Mouse (Mus musculus) hindbrain, embryonic 15.5 days (tissue): ENCODE results near the gene Parva. TPM values are rescaled to one million over a fixed set of nuclear protein-coding genes. Genes with fewer than 3 reads are reported as not detected.
A peak's percentile ranks its signal among the peaks of the same experiment; 100 is the strongest.

ENCODE experiments used
- ATAC-seq: fragments of 200-750 bp; cut with Nextera tagmentation; 2 replicates; pipeline ENCODE4 v1.8.0; 2017; ENCODE audit warnings: low read depth, moderate number of reproducible peaks, moderate TSS enrichment; ENCODE audit not compliant: low FRiP score
- H3K27ac ChIP-seq: fragments of 300-500 bp; sonication (generic); replicated peaks from 2 replicates; pipeline ENCODE4 v1.5.1; 2015; ENCODE audit warnings: mild to moderate bottlenecking, inconsistent platforms
- H3K27me3 ChIP-seq: fragments of 300-500 bp; sonication (generic); 2 replicates; pipeline ENCODE4 v1.6.1; 2015; ENCODE audit warnings: control low read depth, inconsistent platforms
- H3K36me3 ChIP-seq: fragments of 300-500 bp; sonication (generic); 2 replicates; pipeline ENCODE4 v1.6.1; 2015; ENCODE audit warnings: control low read depth, inconsistent platforms
- H3K4me1 ChIP-seq: fragments of 300-500 bp; sonication (generic); replicated peaks from 2 replicates; pipeline ENCODE4 v1.6.1; 2015; ENCODE audit warnings: control low read depth, inconsistent platforms
- H3K4me2 ChIP-seq: fragments of 300-500 bp; sonication (generic); 2 replicates; pipeline ENCODE4 v1.6.1; 2015; ENCODE audit warnings: moderate library complexity, mild to moderate bottlenecking, inconsistent platforms
- H3K4me3 ChIP-seq: fragments of 300-500 bp; sonication (generic); 2 replicates; pipeline ENCODE4 v1.5.1; 2015; ENCODE audit warnings: mild to moderate bottlenecking, inconsistent platforms
- H3K9ac ChIP-seq: fragments of 300-500 bp; sonication (generic); 2 replicates; pipeline ENCODE4 v1.6.1; 2015; ENCODE audit warnings: inconsistent platforms
- H3K9me3 ChIP-seq: fragments of 300-500 bp; sonication (generic); 2 replicates; pipeline ENCODE4 v1.6.1; 2016; ENCODE audit warnings: control low read depth, inconsistent platforms
- WGBS: fragments of 180-500 bp; shearing (Covaris S2); methylation state at CpG from one replicate; pipeline ENCODE4 v1.1.7; 2015; 5-methylcytosine and 5-hydroxymethylcytosine counted together
- polyA plus RNA-seq: library from polyadenylated mRNA; unstranded; fragments of >200 nt; fragmentation: Nextera tagmentation; extraction: Ambion mirVana; gene quantifications from 2 replicates; pipeline ENCODE4 v1.2.1, GENCODE M21; 2015

The Parva gene
- polyA plus RNA-seq, 1 experiment from 2014 or later: 27.7 TPM

DNA sequence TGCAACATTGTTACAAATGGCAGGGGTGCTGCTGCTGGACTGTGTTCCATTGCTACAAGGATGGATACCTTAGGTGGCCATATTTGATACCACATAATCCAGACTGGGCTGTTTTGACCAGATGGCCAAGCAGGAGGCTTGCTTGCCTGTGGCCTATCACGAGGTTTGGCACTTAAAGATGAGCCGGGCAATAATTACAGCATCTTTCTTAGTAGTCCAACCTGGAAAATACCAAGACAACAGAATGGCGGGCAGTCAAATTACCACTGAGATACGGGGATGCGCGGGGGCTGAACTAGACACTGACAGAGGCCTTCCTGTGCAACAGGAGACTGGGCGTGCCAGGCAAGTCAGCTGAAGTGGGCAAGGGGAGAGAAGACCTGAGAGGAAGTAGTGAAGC is 55.3 kb downstream of the Parva start:
- Histone ChIP-seq H3K36me3 (no peaks in the 10 kb centered on the region), H3K9me3 (no peaks in the 10 kb centered on the region), H3K4me1 (peaks cover 7% of the 10 kb centered on the region), H3K4me3 (no peak overlapping the region), H3K27ac (no peak overlapping the region), H3K4me2 (no peak overlapping the region), H3K9ac (no peak overlapping the region), H3K27me3 (no peaks in the 10 kb centered on the region)
- 90% methylated on average over 7 of the region's 7 CpGs for WGBS
- ATAC-seq: no peak

DNA sequence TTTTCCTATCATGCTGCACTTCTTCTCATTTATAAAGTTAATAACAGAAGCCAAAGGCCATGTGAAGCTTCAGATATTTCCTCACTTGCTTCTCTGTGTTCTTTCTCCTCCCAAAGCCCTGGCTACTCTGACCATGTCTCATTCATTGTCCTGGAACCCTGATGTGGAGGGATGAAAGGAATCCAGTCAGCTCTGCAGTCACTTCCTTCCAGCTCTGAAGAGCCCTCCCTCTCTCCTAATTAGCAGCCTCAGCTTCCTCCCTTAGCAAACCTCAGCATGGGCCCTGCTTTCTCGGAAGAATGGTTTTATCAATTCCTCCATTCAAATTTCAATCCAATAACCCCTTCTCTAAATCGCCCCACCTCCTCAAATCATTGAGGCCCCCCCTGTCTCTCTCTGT is 56.1 kb downstream of the Parva start:
- Histone ChIP-seq H3K27ac (no peak overlapping the region), H3K27me3 (no peaks in the 10 kb centered on the region), H3K9ac (no peak overlapping the region), H3K36me3 (no peaks in the 10 kb centered on the region), H3K4me3 (no peak overlapping the region), H3K4me1 (peaks cover 7% of the 10 kb centered on the region), H3K4me2 (no peak overlapping the region), H3K9me3 (no peaks in the 10 kb centered on the region)
- WGBS: 8% methylated on average over 2 of the region's 2 CpGs
- ATAC-seq: no peak

DNA sequence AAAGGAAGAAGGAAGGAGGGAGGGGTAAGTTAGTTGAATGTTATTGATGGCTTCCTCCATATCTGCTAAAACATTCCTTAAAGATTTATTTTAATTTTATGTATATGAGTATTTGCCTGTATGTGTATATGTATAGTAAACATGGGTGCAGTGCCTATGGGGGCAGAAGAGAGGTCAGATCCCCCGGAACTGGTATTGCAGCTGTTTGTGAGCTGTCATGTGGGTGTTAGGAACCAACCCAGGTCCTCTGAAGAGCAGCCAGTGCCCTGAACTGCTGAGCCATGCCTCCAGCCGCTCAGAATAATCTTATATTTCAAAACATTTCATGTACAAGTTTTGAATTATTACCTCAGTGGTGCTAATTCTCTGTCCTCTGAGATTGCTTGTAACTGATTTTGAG is 63.5 kb downstream of the Parva start:
- no peak overlapping the region for H3K4me2 ChIP-seq
- H3K9me3 ChIP-seq: no peaks in the 10 kb centered on the region
- no peak overlapping the region for H3K9ac ChIP-seq
- ATAC-seq: no peak
- no peaks in the 10 kb centered on the region for H3K4me1 ChIP-seq
- H3K36me3 ChIP-seq: no peaks in the 10 kb centered on the region
- no peaks in the 10 kb centered on the region for H3K27me3 ChIP-seq
- no peak overlapping the region for H3K27ac ChIP-seq
- WGBS: 75% methylated on average over 2 of the region's 2 CpGs
- no peak overlapping the region for H3K4me3 ChIP-seq

DNA sequence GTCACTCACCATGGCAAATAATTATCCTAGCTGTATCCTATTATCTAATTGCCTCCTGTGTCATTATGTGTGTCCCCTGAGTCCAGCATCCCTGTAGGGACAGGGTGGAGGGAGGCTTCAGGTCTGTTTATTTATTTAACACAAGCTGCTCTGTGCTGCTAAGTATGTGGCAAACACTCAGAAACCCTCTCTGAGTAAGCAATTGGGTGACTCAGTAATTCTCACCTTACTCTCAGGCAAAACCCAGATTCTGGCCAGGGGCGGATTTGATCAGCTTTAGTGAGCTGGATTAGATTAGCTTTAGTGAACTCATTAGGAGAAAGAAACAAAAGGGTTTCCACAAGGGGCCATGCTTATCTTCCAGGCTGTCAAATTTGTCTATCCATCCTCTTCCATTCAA is 64.4 kb downstream of the Parva start:
- no peaks in the 10 kb centered on the region for H3K27me3 ChIP-seq
- H3K4me2 ChIP-seq: no peak overlapping the region
- no peak for ATAC-seq
- WGBS: 65% methylated on average over 1 of the region's 1 CpGs
- H3K9ac ChIP-seq: no peak overlapping the region
- H3K9me3 ChIP-seq: no peaks in the 10 kb centered on the region
- no peak overlapping the region for H3K4me3 ChIP-seq
- no peaks in the 10 kb centered on the region for H3K4me1 ChIP-seq
- no peaks in the 10 kb centered on the region for H3K36me3 ChIP-seq
- no peak overlapping the region for H3K27ac ChIP-seq

DNA sequence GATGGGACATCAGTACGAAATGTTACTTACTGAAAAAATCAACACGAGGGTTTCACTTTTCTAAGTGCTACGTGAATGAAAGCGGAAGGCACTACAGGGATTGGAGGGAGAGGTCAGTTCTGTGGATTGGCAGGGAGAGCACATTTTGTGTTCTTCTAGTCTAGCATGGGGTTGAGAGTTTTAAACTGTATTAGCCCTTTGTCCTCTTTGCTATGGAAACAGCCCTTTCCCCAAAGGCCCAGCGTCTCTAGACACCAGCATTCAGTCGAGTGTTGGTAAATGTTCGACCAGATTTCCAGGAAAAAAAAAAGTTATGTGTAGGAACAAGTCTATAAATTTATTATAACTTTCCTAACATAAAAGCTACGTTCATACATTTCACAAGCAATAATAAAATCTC is 68.6 kb downstream of the Parva start:
- H3K9me3 ChIP-seq: no peaks in the 10 kb centered on the region
- peaks cover 6% of the 10 kb centered on the region; the same call in 1 of the 2 replicates for H3K4me1 ChIP-seq
- H3K9ac ChIP-seq: no peak overlapping the region
- no peak overlapping the region for H3K4me2 ChIP-seq
- no peak overlapping the region for H3K27ac ChIP-seq
- no peak overlapping the region for H3K4me3 ChIP-seq
- no peak for ATAC-seq
- H3K27me3 ChIP-seq: no peaks in the 10 kb centered on the region
- H3K36me3 ChIP-seq: no peaks in the 10 kb centered on the region
- 55% methylated on average over 8 of the region's 8 CpGs for WGBS

DNA sequence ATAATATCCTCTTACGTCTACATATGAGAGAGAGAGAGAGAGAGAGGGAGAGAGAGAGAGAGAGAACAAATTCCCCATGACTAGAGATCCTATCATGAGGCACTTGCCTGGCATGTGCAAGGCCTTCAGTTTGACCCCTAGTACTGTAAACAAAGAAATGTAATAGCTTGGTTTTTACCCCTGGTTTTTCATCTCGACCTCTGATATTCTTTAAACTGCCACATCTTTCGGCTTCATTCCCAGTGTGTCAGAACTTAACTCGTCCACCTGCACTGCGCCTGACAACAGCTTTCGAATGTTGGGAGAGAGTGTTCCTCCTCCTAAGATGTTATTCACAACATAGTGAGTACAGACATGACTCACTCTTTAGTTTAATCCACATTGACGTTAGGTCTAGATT is 69.6 kb downstream of the Parva start:
- no peak for ATAC-seq
- Histone ChIP-seq H3K9me3 (no peaks in the 10 kb centered on the region), H3K4me1 (peaks cover 7% of the 10 kb centered on the region), H3K27me3 (no peaks in the 10 kb centered on the region), H3K4me3 (no peak overlapping the region), H3K27ac (no peak overlapping the region), H3K4me2 (no peak overlapping the region), H3K9ac (no peak overlapping the region), H3K36me3 (no peaks in the 10 kb centered on the region)
- WGBS: 71% methylated on average over 7 of the region's 7 CpGs

DNA sequence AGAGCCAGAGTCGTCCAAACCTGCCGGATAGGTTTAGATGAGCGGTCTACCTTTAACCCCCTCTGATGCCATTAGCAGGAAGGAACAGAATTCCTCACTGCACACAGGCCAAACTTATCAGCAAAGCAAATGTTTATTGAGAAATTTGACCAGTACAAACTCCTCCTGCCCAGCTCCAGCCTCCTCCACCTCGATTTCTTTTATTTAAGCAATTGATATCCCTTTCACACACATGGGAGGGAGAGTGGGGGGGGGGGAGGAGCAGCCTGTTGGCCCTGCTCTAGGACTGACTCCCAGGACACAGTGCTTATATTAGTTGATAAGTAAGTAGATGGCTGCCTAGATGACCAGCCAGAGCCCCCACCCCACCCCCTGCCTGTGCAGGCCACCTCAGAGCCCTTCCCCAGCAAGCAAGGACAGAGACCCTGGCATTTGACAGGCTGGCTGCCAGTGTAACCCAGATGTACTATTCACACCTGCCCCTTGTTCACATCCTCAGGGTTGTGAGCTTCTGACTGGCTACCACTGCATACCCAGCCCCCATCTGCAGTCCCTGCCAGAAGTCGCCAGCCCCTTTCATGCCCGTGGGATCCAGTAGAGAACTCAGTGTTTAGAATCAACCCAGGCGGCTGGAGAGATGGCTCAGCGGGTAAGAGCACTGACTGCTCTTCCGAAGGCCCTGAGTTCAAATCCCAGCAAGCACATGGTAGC is 71.4 kb downstream of the Parva start:
- no peak for ATAC-seq
- Histone ChIP-seq H3K27ac (no peak overlapping the region), H3K4me3 (no peak overlapping the region), H3K27me3 (no peaks in the 10 kb centered on the region), H3K36me3 (no peaks in the 10 kb centered on the region), H3K9ac (no peak overlapping the region), H3K9me3 (no peaks in the 10 kb centered on the region), H3K4me1 (peaks cover 22% of the 10 kb centered on the region), H3K4me2 (no peak overlapping the region)
- 67% methylated on average over 9 of the region's 9 CpGs for WGBS

DNA sequence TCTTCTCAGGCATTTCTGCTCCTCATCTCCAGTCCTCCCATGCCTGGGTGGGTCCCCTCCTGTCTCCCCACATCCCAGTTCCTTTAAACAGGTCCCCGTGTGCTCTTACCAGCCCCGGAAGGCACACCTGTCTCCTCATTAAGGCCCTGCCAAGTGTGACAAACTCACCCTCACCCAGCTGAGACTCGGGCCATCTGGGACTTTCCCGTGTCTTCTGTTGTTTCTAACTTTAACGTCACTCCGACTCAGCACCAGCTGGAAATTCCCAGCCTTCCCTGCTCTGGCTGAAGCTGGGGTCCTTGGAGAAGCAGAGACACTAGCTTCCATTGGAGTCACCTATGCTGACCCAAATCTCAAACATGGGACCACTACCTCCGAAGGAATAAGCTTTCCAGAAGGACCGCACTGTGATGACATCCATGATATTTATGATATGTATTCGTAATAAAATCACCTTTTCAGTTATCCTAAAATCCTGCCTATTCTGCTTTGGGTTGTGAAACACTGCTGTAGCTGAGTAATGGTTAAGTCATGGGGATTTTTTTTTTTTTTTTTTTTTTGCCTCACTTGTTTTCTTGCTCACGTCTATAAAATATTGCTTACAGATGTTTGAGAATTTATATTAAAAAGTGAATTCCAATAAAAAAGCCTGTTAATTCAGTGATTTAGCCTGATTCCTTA is 72.3 kb downstream of the Parva start:
- peaks cover 22% of the 10 kb centered on the region for H3K4me1 ChIP-seq
- no peaks in the 10 kb centered on the region for H3K9me3 ChIP-seq
- 38% methylated on average over 10 of the region's 10 CpGs for WGBS
- H3K9ac ChIP-seq: no peak overlapping the region
- H3K4me2 ChIP-seq: no peak overlapping the region
- H3K4me3 ChIP-seq: no peak overlapping the region
- ATAC-seq: no peak
- H3K27ac ChIP-seq: no peak overlapping the region
- no peaks in the 10 kb centered on the region for H3K36me3 ChIP-seq
- H3K27me3 ChIP-seq: no peaks in the 10 kb centered on the region

DNA sequence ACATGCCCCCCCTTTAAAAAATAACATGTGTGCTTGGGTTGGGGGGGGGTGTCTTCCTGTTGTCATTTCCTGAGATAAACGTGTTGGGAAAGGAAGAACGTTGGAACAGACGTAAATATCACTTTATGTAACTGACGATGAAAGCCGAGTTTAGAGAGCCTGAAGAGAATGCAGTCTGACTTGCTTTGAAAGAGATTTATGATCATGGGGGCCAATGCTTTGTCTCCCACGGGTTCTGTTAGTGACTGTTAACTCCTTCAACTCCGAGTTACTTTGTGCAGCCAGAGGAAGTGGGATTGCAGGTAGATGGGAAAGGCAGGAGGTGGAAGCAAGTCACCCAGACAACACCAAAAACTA is 72.8 kb downstream of the Parva start:
- H3K9ac ChIP-seq: no peak overlapping the region
- H3K36me3 ChIP-seq: no peaks in the 10 kb centered on the region
- H3K9me3 ChIP-seq: no peaks in the 10 kb centered on the region
- H3K4me2 ChIP-seq: no peak overlapping the region
- peaks cover 22% of the 10 kb centered on the region for H3K4me1 ChIP-seq
- H3K27me3 ChIP-seq: no peaks in the 10 kb centered on the region
- H3K4me3 ChIP-seq: no peak overlapping the region
- no peak overlapping the region for H3K27ac ChIP-seq
- WGBS: 21% methylated on average over 7 of the region's 7 CpGs
- ATAC-seq: no peak

DNA sequence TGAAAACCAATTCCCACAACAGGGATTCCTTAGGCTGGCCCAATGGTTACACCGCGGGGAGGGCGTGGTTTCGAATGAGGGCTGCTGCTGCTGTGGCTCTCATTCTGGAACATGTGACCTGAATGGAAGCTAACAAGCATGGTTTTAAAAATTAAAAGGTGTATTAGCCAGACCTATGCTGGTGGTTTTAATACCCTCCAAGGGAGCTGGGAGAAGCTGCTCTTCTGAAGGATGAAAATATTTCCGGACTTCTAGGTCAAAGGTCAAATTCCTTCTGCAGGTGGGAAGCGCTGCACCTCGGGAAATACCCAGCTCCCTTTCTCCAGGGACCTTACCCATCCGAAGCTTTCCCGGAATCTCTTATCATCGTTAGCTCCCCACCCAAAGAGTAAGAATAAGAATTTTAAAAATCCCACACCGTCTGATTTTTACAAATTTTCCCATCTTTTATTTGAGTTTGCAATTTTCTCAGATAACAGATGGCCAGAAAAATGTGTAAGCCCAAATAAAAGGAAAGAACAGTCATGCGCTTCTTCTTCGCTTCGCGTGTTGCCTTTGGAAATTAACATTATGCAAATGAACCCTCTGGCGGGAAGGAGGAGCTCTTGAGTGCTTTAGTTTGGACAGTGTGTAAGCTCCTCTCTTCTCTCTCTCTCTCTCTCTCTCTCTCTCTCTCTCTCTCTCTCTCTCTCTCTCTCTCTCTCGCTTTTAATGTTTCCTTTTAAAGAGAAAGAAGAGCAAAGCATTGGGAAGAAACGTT is 74.9 kb downstream of the Parva start:
- Histone ChIP-seq H3K4me1 (peaks cover 22% of the 10 kb centered on the region), H3K27me3 (no peaks in the 10 kb centered on the region), H3K9ac (no peak overlapping the region), H3K27ac (no peak overlapping the region), H3K4me3 (no peak overlapping the region; the same call in 1 of the 2 replicates), H3K36me3 (no peaks in the 10 kb centered on the region), H3K4me2 (peak overlapping the region; percentile 42), H3K9me3 (no peaks in the 10 kb centered on the region)
- 19% methylated on average over 17 of the region's 18 CpGs for WGBS
- ATAC-seq: 0 out of 2 replicates have a peak, but pooled peaks have one; percentile 39

DNA sequence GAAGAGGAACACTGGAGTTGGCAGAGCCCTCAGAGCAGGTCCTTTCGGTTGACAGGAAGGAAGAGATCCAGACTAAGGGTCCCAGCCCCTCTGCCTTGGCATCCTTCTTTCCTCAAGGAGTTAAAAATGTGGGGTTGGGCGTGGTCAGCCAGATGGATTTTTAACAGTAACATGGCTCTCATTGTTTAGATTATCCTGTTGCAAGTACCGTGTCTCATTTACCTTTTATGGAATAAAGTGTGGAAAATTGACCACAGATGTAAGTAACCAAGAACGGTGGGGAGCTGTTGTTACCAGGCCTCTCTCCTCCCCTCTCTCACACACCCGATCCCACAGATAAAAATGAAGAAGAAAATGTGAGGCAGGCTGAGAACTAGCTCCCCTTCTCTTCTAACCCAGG is 75.5 kb downstream of the Parva start:
- Histone ChIP-seq H3K4me2 (peak overlapping the region; percentile 42; the same call in 1 of the 2 replicates), H3K9ac (no peak overlapping the region), H3K27ac (0 out of 2 replicates have a peak overlapping the region, but pooled peaks have one; percentile 49), H3K27me3 (no peaks in the 10 kb centered on the region), H3K36me3 (no peaks in the 10 kb centered on the region), H3K4me1 (peaks cover 22% of the 10 kb centered on the region), H3K9me3 (no peaks in the 10 kb centered on the region), H3K4me3 (no peak overlapping the region)
- no peak for ATAC-seq
- 36% methylated on average over 5 of the region's 5 CpGs for WGBS

DNA sequence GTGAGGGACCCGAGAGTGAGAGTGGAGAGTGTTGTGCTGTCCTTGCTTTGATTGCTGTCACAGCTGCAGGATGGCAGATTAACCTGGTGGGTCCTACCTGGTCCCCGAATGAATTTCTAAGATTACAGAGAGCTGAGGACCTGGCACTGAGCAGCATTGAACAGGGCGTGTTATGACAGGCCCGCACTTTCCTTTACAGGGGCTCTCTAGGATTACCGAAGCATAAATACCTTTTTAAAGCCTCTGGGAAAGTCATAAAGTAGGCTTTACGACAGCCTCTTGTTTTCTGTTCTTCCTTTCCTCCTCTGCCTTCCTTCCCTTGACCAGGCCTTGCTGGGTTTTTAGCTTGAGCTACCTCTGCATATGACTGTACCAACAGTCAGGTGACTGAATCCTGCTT is 76.1 kb downstream of the Parva start:
- no peak overlapping the region for H3K9ac ChIP-seq
- WGBS: 76% methylated on average over 6 of the region's 6 CpGs
- H3K4me3 ChIP-seq: no peak overlapping the region
- H3K4me2 ChIP-seq: no peak overlapping the region
- no peaks in the 10 kb centered on the region for H3K9me3 ChIP-seq
- H3K36me3 ChIP-seq: no peaks in the 10 kb centered on the region
- 0 out of 2 replicates have a peak overlapping the region, but pooled peaks have one; percentile 49 for H3K27ac ChIP-seq
- peaks cover 22% of the 10 kb centered on the region for H3K4me1 ChIP-seq
- H3K27me3 ChIP-seq: no peaks in the 10 kb centered on the region
- no peak for ATAC-seq
